Mouse (Mus musculus) liver, adult 2 months (tissue): ENCODE results near the gene Mrpl52. TPM values are rescaled to one million over a fixed set of nuclear protein-coding genes. Genes with fewer than 3 reads are reported as not detected.

Experiments used
- DNase-seq: peaks from one replicate; pipeline ENCODE4 v3.0.0-alpha.2; 2011; ENCODE audit warnings: low read depth, low spot score; ENCODE audit errors: extremely low read depth
- H3K27ac ChIP-seq: fragments of 200-500 bp; replicated peaks from 2 replicates; pipeline ENCODE4 v1.5.1; 2012; ENCODE audit warnings: low read depth, mild to moderate bottlenecking, control low read depth, inconsistent platforms, low read length; ENCODE audit not compliant: insufficient read depth
- H3K27me3 ChIP-seq: fragments of 200-500 bp; 2 replicates; pipeline ENCODE4 v1.6.1; 2012; ENCODE audit warnings: mild to moderate bottlenecking, moderate library complexity, low read length, inconsistent platforms; ENCODE audit not compliant: control insufficient read depth, insufficient read depth
- H3K36me3 ChIP-seq: fragments of 200-500 bp; 2 replicates; pipeline ENCODE4 v1.6.1; 2012; ENCODE audit warnings: low read length, inconsistent platforms; ENCODE audit not compliant: control insufficient read depth, insufficient read depth
- H3K4me1 ChIP-seq: fragments of 200-500 bp; 2 replicates; pipeline ENCODE4 v1.6.1; 2011; ENCODE audit warnings: low read length; ENCODE audit not compliant: control insufficient read depth, insufficient read depth
- H3K4me3 ChIP-seq: fragments of 200-500 bp; 2 replicates; pipeline ENCODE4 v1.5.1; 2011; ENCODE audit warnings: low read depth, mild to moderate bottlenecking, control low read depth, low read length, moderate library complexity; ENCODE audit not compliant: insufficient read depth
- H3K79me2 ChIP-seq: fragments of 200-500 bp; 2 replicates; pipeline ENCODE4 v1.6.1; 2012; ENCODE audit warnings: inconsistent platforms, mild to moderate bottlenecking, low read length, moderate library complexity; ENCODE audit not compliant: control insufficient read depth, insufficient read depth
- H3K9ac ChIP-seq: fragments of 200-500 bp; 2 replicates; pipeline ENCODE4 v1.6.1; 2012; ENCODE audit warnings: low read depth, mild to moderate bottlenecking, control low read depth, inconsistent platforms, low read length
- CTCF ChIP-seq: fragments of 200-500 bp; IDR thresholded peaks from 2 replicates; pipeline ENCODE4 v1.5.1; 2011; ENCODE audit warnings: low read depth, low read length, control low read depth
- POLR2A ChIP-seq: fragments of 200-500 bp; IDR thresholded peaks from 2 replicates; pipeline ENCODE4 v1.6.1; 2011; ENCODE audit warnings: low read length, control low read depth; ENCODE audit not compliant: insufficient read depth; ENCODE audit errors: extremely low read depth
- WGBS: fragments of 180-500 bp; shearing (Covaris S2); methylation state at CpG from one replicate; pipeline ENCODE4 v1.1.7; 2018; 5-methylcytosine and 5-hydroxymethylcytosine counted together
- polyA plus RNA-seq: library from polyadenylated mRNA; depleted of rRNA; stranded (reverse); fragments of >200 nt; gene quantifications from 2 replicates; pipeline ENCODE4 v1.2.3, GENCODE M21; 2012
- total RNA-seq: library from RNA; depleted of rRNA; stranded (reverse); fragments of >200 nt; gene quantifications from 2 replicates; pipeline ENCODE4 v1.2.3, GENCODE M21; 2014

Gene Mrpl52
- total and polyA plus RNA-seq, 2 experiments, result 77.8 to 1,262 TPM

- Histone ChIP-seq H3K36me3 (no peaks in the 10 kb centered on the region), H3K4me3 (no peak overlapping the region), H3K27me3 (no peaks in the 10 kb centered on the region), H3K27ac (no peak overlapping the region), H3K9ac (no peak overlapping the region), H3K4me1 (peaks cover 2% of the 10 kb centered on the region; the same call in 1 of the 2 replicates), H3K79me2 (no peaks in the 10 kb centered on the region)
- DNase-seq, result no peak
- 76% methylated on average over 2 of the region's 2 CpGs for WGBS
- TF ChIP-seq CTCF (no peak), POLR2A (no peak)
These were observed 5.7 kb upstream of the Mrpl52 start for GRCm38 (mm10) chr14:54421014-54421413.

- peak; percentile 55 for DNase-seq
- Histone ChIP-seq H3K79me2 (peaks cover 5% of the 10 kb centered on the region; the same call in 1 of the 2 replicates), H3K36me3 (no peaks in the 10 kb centered on the region; the same call in 1 of the 2 replicates), H3K9ac (no peak overlapping the region), H3K4me3 (no peak overlapping the region), H3K27me3 (no peaks in the 10 kb centered on the region), H3K27ac (no peak overlapping the region), H3K4me1 (peaks cover 6% of the 10 kb centered on the region; the same call in 1 of the 2 replicates)
- TF ChIP-seq POLR2A (no peak), CTCF (peak; percentile 70)
- 47% methylated on average over 5 of the region's 5 CpGs for WGBS
These were observed 3.3 kb upstream of the Mrpl52 start for GRCm38 (mm10) chr14:54423406-54423805.

GRCm38 (mm10) chr14:54424634-54425033, 2.1 kb upstream of the Mrpl52 start:
- TF ChIP-seq POLR2A, result no peak
- TF ChIP-seq CTCF, result no peak
- H3K4me3 ChIP-seq, result no peak overlapping the region
- no peak overlapping the region for H3K9ac ChIP-seq
- H3K27ac ChIP-seq, result no peak overlapping the region
- WGBS, result 80% methylated on average over 1 of the region's 1 CpGs
- no peaks in the 10 kb centered on the region for H3K27me3 ChIP-seq
- H3K36me3 ChIP-seq, result no peaks in the 10 kb centered on the region; the same call in 1 of the 2 replicates
- no peak for DNase-seq
- H3K79me2 ChIP-seq, result peaks cover 5% of the 10 kb centered on the region; the same call in 1 of the 2 replicates
- peaks cover 11% of the 10 kb centered on the region for H3K4me1 ChIP-seq

- Histone ChIP-seq H3K4me1 (peaks cover 18% of the 10 kb centered on the region), H3K36me3 (no peaks in the 10 kb centered on the region; the same call in 1 of the 2 replicates), H3K79me2 (peaks cover 5% of the 10 kb centered on the region; the same call in 1 of the 2 replicates), H3K9ac (no peak overlapping the region), H3K27ac (no peak overlapping the region), H3K4me3 (no peak overlapping the region), H3K27me3 (no peaks in the 10 kb centered on the region)
- TF ChIP-seq CTCF (no peak), POLR2A (no peak)
- WGBS, result 86% methylated on average over 1 of the region's 1 CpGs
- no peak for DNase-seq
These were observed 1.2 kb upstream of the Mrpl52 start for GRCm38 (mm10) chr14:54425540-54425939.

- DNase-seq, result no peak
- peaks cover 18% of the 10 kb centered on the region for H3K4me1 ChIP-seq
- TF ChIP-seq CTCF, result no peak
- TF ChIP-seq POLR2A, result no peak
- no peaks in the 10 kb centered on the region for H3K27me3 ChIP-seq
- 30% methylated on average over 14 of the region's 14 CpGs for WGBS
- peak overlapping the region; percentile 95 for H3K4me3 ChIP-seq
- peak overlapping the region; percentile 80 for H3K27ac ChIP-seq
- H3K79me2 ChIP-seq, result peaks cover 5% of the 10 kb centered on the region; the same call in 1 of the 2 replicates
- H3K36me3 ChIP-seq, result no peaks in the 10 kb centered on the region; the same call in 1 of the 2 replicates
- peak overlapping the region; percentile 67 for H3K9ac ChIP-seq
These were observed 563 bp upstream of the Mrpl52 start for GRCm38 (mm10) chr14:54426003-54426688.

- H3K36me3 ChIP-seq, result no peaks in the 10 kb centered on the region; the same call in 1 of the 2 replicates
- DNase-seq, result no peak
- TF ChIP-seq CTCF, result no peak
- no peak for TF ChIP-seq POLR2A
- peaks cover 5% of the 10 kb centered on the region; the same call in 1 of the 2 replicates for H3K79me2 ChIP-seq
- 83% methylated on average over 7 of the region's 7 CpGs for WGBS
- H3K9ac ChIP-seq, result no peak overlapping the region
- peaks cover 18% of the 10 kb centered on the region for H3K4me1 ChIP-seq
- H3K27me3 ChIP-seq, result no peaks in the 10 kb centered on the region
- no peak overlapping the region for H3K4me3 ChIP-seq
- no peak overlapping the region for H3K27ac ChIP-seq
These were observed 987 bp downstream of the Mrpl52 start for GRCm38 (mm10) chr14:54427696-54428095.
